Mouse (Mus musculus) spleen, postnatal 10 days (tissue): ENCODE measurements around the gene Ppy.

Experiments
- DNase-seq, 2 experiments: peaks; one replicate each; pipeline ENCODE4 v3.0.0; 2021 to 2022; ENCODE audit warnings: low spot score in 2 of 2

Ppy gene

GRCm38 (mm10) chr11:102101219-102101618, at the start of gene Ppy:
Gene Ppy (minus strand): TSS chr11:102101319.
- DNase-seq: no peak

- no peak for DNase-seq
Measured at GRCm38 (mm10) chr11:102147213-102147989, 46.3 kb upstream of the Ppy start.

GRCm38 (mm10) chr11:102146531-102146930, 45.4 kb upstream of the Ppy start:
- DNase-seq: peak in 1 of 2 experiments; percentile 10

- peak in 1 of 2 experiments; percentile 14 for DNase-seq
Measured at GRCm38 (mm10) chr11:102146005-102146404, 44.9 kb upstream of the Ppy start.

- DNase-seq: peak; percentile 22 to 27
Measured at GRCm38 (mm10) chr11:102145471-102146001, 44.4 kb upstream of the Ppy start, which contains the start of gene Nags. Gene Nags (plus strand): TSS chr11:102145513.

- no peak for DNase-seq
Measured at GRCm38 (mm10) chr11:102144957-102145470, 43.9 kb upstream of the Ppy start.

GRCm38 (mm10) chr11:102142355-102142754, 41.2 kb upstream of the Ppy start:
- DNase-seq: no peak

- peak; percentile 64 to 76 for DNase-seq
Measured at GRCm38 (mm10) chr11:102140508-102140907, 39.4 kb upstream of the Ppy start.

GRCm38 (mm10) chr11:102138447-102138740, 37.3 kb upstream of the Ppy start:
- peak; percentile 45 to 75 for DNase-seq

GRCm38 (mm10) chr11:102137625-102138446, 36.7 kb upstream of the Ppy start:
- no peak for DNase-seq

- DNase-seq: no peak
Measured at GRCm38 (mm10) chr11:102134516-102134915, 33.4 kb upstream of the Ppy start.

GRCm38 (mm10) chr11:102117386-102117785, 16.3 kb upstream of the Ppy start:
- DNase-seq: no peak

- no peak for DNase-seq
Measured at GRCm38 (mm10) chr11:102116241-102116640, 15.1 kb upstream of the Ppy start.

- no peak for DNase-seq
Measured at GRCm38 (mm10) chr11:102111576-102111975, 10.5 kb upstream of the Ppy start.

GRCm38 (mm10) chr11:102107732-102108131, 6.6 kb upstream of the Ppy start, which contains the start of gene Pyy:
Gene Pyy (minus strand): TSS chr11:102107832.
- no peak for DNase-seq

GRCm38 (mm10) chr11:102106911-102107310, 5.8 kb upstream of the Ppy start:
- no peak for DNase-seq

- peak; percentile 49 to 77 for DNase-seq
Measured at GRCm38 (mm10) chr11:102102485-102103258, 1.6 kb upstream of the Ppy start.

- peak; percentile 68 to 83 for DNase-seq
Measured at GRCm38 (mm10) chr11:102096887-102097391, 4.2 kb downstream of the Ppy start.

- DNase-seq: peak; percentile 28 to 39
Measured at GRCm38 (mm10) chr11:102096446-102096845, 4.7 kb downstream of the Ppy start.

GRCm38 (mm10) chr11:102095676-102096075, 5.4 kb downstream of the Ppy start:
- DNase-seq: peak in 1 of 2 experiments; percentile 54
